Comparison of ENCODE assay signal across 13 mouse cellular contexts in the genomic region with DNA sequence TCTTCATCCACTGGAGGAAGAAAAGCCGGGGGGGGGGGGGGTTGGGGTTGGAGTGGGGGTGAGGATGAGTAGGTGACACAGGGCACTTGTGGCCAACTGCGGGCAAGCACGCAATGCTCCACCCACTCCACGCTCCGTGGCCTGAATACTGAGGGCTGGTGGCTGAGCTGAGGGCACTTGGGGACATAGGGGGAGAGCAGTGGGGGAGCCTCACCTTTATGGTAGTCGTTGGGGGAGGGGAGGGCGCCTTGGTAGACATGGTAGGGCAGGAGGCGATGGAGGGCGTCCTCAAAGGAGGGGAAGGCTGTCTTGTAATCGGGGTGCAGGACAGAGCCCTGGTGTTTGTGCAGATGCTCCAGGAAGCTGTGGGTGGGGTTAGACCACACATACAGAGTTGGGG. TPM values are rescaled to one million over a fixed set of nuclear protein-coding genes. Genes with fewer than 3 reads are reported as not detected.
A peak's percentile ranks its signal among the peaks of the same experiment; 100 is the strongest.
DNase-seq lines count a peak whose midpoint lies in the region; ATAC-seq lines count a peak whose summit lies in the region.
"Had no signal": no experiment of that assay in that cellular context is flagged by ENCODE, and none has a peak within 500 bp of the region (broad histone marks: within the 10 kb centered on the region; RNA-seq: fewer than 3 reads in every experiment).

No protein-coding gene starts in this region.

- no peaks in the 10 kb centered on the region for H3K9me3 ChIP-seq in hindbrain, embryonic 12.5 days (replicated peaks)
- no peaks in the 10 kb centered on the region for H3K9me3 ChIP-seq in hindbrain, embryonic 14.5 days (ENCODE audit: control insufficient read depth, low read length)
- no peaks in the 10 kb centered on the region for H3K9me3 ChIP-seq in liver, embryonic 11.5 days (ENCODE audit: control insufficient read depth, low read length)
- H3K9me3 ChIP-seq: embryonic facial prominence, embryonic 12.5 days; limb, embryonic 10.5 days; liver, embryonic 13.5 days; lung, embryonic 15.5 days; neural tube, embryonic 15.5 days had no signal

- ATAC-seq in hindbrain, embryonic 12.5 days (ENCODE audit: low FRiP score), result peak; percentile 10; the same call in 1 of the 2 replicates
- ATAC-seq in hindbrain, embryonic 14.5 days (ENCODE audit: low FRiP score), result no peak
- peak; percentile 30; the same call in 1 of the 2 replicates for ATAC-seq in liver, embryonic 11.5 days (replicated peaks; ENCODE audit: low FRiP score)

- no peak overlapping the region for H3K27ac ChIP-seq in hindbrain, embryonic 12.5 days
- no peak overlapping the region for H3K27ac ChIP-seq in hindbrain, embryonic 14.5 days
- H3K27ac ChIP-seq in liver, embryonic 11.5 days (ENCODE audit: low read depth, low read length), result no peak overlapping the region
- H3K27ac ChIP-seq: embryonic facial prominence, embryonic 12.5 days; limb, embryonic 10.5 days; liver, embryonic 13.5 days; lung, embryonic 15.5 days; neural tube, embryonic 15.5 days; stomach, postnatal 0 days had no signal

- DNase-seq in hindbrain, embryonic 14.5 days (ENCODE audit: low spot score), result no peak
- no peak for DNase-seq in liver, embryonic 11.5 days (ENCODE audit: low spot score)
- DNase-seq in liver, result no peak
- peak; percentile 37 for DNase-seq in thymus, postnatal 14 days
- no peak for DNase-seq in thymus, postnatal 25 days
- DNase-seq in heart, adult 11 months, result no peak
- DNase-seq: liver, embryonic 13.5 days had no signal

- no peaks in the 10 kb centered on the region for H3K4me1 ChIP-seq in hindbrain, embryonic 12.5 days
- no peaks in the 10 kb centered on the region for H3K4me1 ChIP-seq in hindbrain, embryonic 14.5 days (replicated peaks; ENCODE audit: control insufficient read depth, insufficient read depth, low read length)
- H3K4me1 ChIP-seq in liver, embryonic 11.5 days (replicated peaks; ENCODE audit: control insufficient read depth, insufficient read depth, low read length), result no peaks in the 10 kb centered on the region
- H3K4me1 ChIP-seq: embryonic facial prominence, embryonic 12.5 days; limb, embryonic 10.5 days; lung, embryonic 15.5 days; neural tube, embryonic 15.5 days had no signal

- peaks cover 84% of the 10 kb centered on the region for H3K36me3 ChIP-seq in hindbrain, embryonic 12.5 days
- peaks cover 81% of the 10 kb centered on the region for H3K36me3 ChIP-seq in hindbrain, embryonic 14.5 days (replicated peaks; ENCODE audit: control insufficient read depth, insufficient read depth)
- peaks cover 34% of the 10 kb centered on the region for H3K36me3 ChIP-seq in liver, embryonic 11.5 days (ENCODE audit: control insufficient read depth, insufficient read depth, low read length)

- no peak overlapping the region for H3K4me2 ChIP-seq in hindbrain, embryonic 12.5 days (replicated peaks)
- H3K4me2 ChIP-seq in hindbrain, embryonic 14.5 days (replicated peaks), result no peak overlapping the region
- H3K4me2 ChIP-seq in liver, embryonic 11.5 days, result no peak overlapping the region
- H3K4me2 ChIP-seq: embryonic facial prominence, embryonic 12.5 days; liver, embryonic 13.5 days; lung, embryonic 15.5 days; neural tube, embryonic 15.5 days had no signal

- WGBS in hindbrain, embryonic 12.5 days, result 95% methylated on average over 9 of the region's 10 CpGs
- WGBS in hindbrain, embryonic 14.5 days, result 89% methylated on average over 10 of the region's 10 CpGs
- 90% methylated on average over 10 of the region's 10 CpGs for WGBS in liver, embryonic 11.5 days

- no peak overlapping the region for H3K9ac ChIP-seq in hindbrain, embryonic 12.5 days
- no peak overlapping the region for H3K9ac ChIP-seq in hindbrain, embryonic 14.5 days
- H3K9ac ChIP-seq in liver, embryonic 11.5 days (ENCODE audit: low read depth, low read length), result no peak overlapping the region
- H3K9ac ChIP-seq: embryonic facial prominence, embryonic 12.5 days; liver, embryonic 13.5 days; lung, embryonic 15.5 days; neural tube, embryonic 15.5 days had no signal

- H3K4me3 ChIP-seq in hindbrain, embryonic 12.5 days, result no peak overlapping the region
- H3K4me3 ChIP-seq in hindbrain, embryonic 14.5 days (replicated peaks; ENCODE audit: low read length), result no peak overlapping the region
- no peak overlapping the region for H3K4me3 ChIP-seq in liver, embryonic 11.5 days (ENCODE audit: low read depth, low read length)
- H3K4me3 ChIP-seq: embryonic facial prominence, embryonic 12.5 days; limb, embryonic 10.5 days; liver, embryonic 13.5 days; lung, embryonic 15.5 days; neural tube, embryonic 15.5 days had no signal

- no peaks in the 10 kb centered on the region for H3K27me3 ChIP-seq in hindbrain, embryonic 12.5 days
- H3K27me3 ChIP-seq in hindbrain, embryonic 14.5 days (ENCODE audit: control insufficient read depth, insufficient read depth, low read length), result no peaks in the 10 kb centered on the region
- H3K27me3 ChIP-seq in liver, embryonic 11.5 days (replicated peaks; ENCODE audit: control insufficient read depth, insufficient read depth, low read length), result no peaks in the 10 kb centered on the region
- H3K27me3 ChIP-seq: embryonic facial prominence, embryonic 12.5 days; liver, embryonic 13.5 days; lung, embryonic 15.5 days; neural tube, embryonic 15.5 days had no signal

RNA-seq across cellular contexts. Expression of a gene that starts 8.1 kb away (rescaled TPM):
- polyA plus RNA-seq in hindbrain, embryonic 12.5 days (2016; fragmentation: Nextera tagmentation; extraction: Ambion mirVana), result 10.1 and 16.6 TPM in 2 replicates
- 5.6 and 6.6 TPM in 2 replicates for polyA plus RNA-seq in hindbrain, embryonic 14.5 days (2014; fragmentation: Nextera tagmentation; extraction: Ambion mirVana)
- polyA plus RNA-seq in liver, embryonic 11.5 days (2014; fragmentation: Nextera tagmentation; extraction: Ambion mirVana), result 7.5 and 10.8 TPM in 2 replicates

RNA-seq across cellular contexts. Expression of a gene that starts 29.6 kb away (rescaled TPM):
- polyA plus RNA-seq in hindbrain, embryonic 12.5 days (2016; fragmentation: Nextera tagmentation; extraction: Ambion mirVana), result 157 and 167 TPM in 2 replicates
- 113 and 114 TPM in 2 replicates for polyA plus RNA-seq in hindbrain, embryonic 14.5 days (2014; fragmentation: Nextera tagmentation; extraction: Ambion mirVana)
- 217 and 219 TPM in 2 replicates for polyA plus RNA-seq in liver, embryonic 11.5 days (2014; fragmentation: Nextera tagmentation; extraction: Ambion mirVana)

RNA-seq across cellular contexts. Expression of a gene that starts 53.2 kb away (rescaled TPM):
- polyA plus RNA-seq in hindbrain, embryonic 12.5 days (2016; fragmentation: Nextera tagmentation; extraction: Ambion mirVana), result 1,041 and 1,118 TPM in 2 replicates
- 1,554 and 1,615 TPM in 2 replicates for polyA plus RNA-seq in hindbrain, embryonic 14.5 days (2014; fragmentation: Nextera tagmentation; extraction: Ambion mirVana)
- 557 and 609 TPM in 2 replicates for polyA plus RNA-seq in liver, embryonic 11.5 days (2014; fragmentation: Nextera tagmentation; extraction: Ambion mirVana)
